Mouse (Mus musculus) regulatory T cell (primary cell): ENCODE data around the gene Tmem161a.

Experiments used
- in situ Hi-C: fragments of 300-600 bp; cut with MboI, MseI; formaldehyde crosslinking; loops from one replicate; pipeline ENCODE4 v1.15.1; 2025; ENCODE audit warnings: high pct_unique_total_duplicates

Gene Tmem161a

GRCm38 (mm10) chr8:70172043-70172681, at the start of gene Tmem161a:
TSS of gene Tmem161a (plus strand) at chr8:70172356.
- in situ Hi-C loops: no loop called here

DNA sequence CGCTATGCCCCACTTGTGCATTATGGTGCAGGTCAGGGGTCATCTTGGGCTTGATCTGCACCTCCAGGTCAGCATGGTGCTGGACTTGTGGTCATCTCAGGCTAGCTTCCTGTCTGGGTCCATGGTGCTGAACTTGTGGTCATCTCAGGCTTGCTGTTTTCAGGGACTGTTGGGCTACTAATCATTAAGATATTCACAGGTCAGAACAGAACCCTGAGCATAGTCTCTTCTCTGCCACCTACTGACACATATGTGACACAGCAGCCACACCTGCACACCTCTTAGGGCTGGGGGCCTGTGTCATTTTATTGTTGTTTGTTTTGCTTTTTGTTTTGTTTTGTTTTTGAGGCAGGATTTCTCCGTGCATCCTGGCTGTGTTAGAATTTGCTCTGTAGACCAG, 49.3 kb upstream of the Tmem161a start:
- in situ Hi-C loops: no loop called here

DNA sequence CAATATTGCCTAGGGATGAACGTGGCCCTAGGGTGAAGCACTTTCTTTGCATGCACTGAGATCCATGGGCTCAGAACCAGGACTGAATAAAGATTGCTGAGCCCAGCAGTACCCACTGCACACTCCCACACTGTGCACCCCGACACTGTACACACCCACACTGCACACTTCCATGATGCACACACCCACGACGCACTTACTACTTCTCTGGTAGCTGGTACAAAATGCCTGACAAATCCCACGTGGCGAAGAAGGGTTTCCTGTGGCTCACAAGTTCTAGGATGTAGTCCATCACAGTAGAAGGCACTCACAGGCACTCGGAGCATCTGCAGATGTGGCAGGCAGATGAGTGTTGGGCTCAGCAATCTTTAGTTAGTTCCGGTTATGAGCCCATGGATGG, 47.2 kb upstream of the Tmem161a start:
- in situ Hi-C loops: no loop called here

DNA sequence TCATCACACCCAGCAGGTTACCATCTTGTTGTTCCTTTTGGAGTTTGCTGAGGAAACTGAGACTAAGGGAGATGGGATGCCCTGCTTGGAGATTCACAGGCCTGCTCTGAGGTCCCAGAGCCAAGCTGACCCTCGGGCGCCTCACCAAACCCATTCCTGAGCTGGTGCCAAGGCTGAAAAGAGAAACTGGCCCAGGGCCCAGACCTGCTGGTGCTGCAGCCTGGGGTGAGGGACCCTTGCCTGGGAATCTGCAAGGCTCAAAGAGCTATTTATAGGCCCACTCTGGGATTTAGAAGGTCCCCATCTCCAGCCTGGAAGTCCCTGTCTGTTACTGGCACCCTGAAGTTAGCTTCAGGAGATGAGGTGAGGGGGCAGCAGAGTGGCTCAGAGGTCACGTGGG, 43.7 kb upstream of the Tmem161a start:
- in situ Hi-C loops: no loop called here

- in situ Hi-C loops: no loop called here
Measured at GRCm38 (mm10) chr8:70129309-70129952, 42.7 kb upstream of the Tmem161a start.

- in situ Hi-C loops: no loop called here
Measured at GRCm38 (mm10) chr8:70130066-70130465, 42.1 kb upstream of the Tmem161a start.

DNA sequence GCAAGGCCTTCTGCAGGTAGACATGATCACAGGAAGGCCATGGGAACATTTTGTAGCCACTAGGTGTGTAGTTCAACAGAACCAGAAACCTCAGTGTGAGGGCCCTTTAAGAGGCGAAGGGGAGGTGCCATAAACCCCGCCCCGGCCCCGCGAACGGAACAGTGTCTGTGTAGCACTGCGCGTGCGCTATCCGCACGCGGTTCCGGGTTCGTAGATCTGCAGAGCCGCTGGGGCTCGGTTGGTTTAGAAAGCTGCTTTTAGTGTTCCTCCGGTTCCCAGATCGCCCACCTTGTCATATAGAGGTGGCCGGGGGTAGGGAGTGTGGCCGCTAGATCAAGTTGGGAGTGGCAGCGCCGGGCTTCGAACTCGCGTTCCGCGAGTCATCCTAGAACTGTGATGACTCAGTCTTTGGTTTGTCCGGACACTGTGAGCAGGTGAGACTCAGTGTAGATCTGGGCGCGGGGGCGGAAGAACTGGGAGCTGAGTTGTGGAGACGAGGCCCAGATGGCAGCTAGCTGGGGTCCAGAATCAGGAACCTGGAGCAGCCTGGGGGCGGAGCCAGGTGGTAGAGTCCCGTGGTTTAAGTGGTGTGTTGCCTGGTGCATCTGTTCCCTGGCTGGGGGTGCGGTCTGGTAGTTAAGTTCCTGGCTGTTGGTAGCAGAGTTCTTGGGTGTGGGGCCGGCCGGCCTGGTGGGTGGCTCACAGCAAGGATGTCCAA, 40.8 kb upstream of the Tmem161a start, which contains the start of gene Nr2c2ap:
Gene Nr2c2ap, plus strand, starts transcription at position 168 of the 718 bp plus-strand sequence.
- in situ Hi-C loops: no loop called here

GRCm38 (mm10) chr8:70134086-70134485, 38.1 kb upstream of the Tmem161a start:
- in situ Hi-C loops: no loop called here

- in situ Hi-C loops: no loop called here
Measured at GRCm38 (mm10) chr8:70134931-70135330, 37.2 kb upstream of the Tmem161a start.

- in situ Hi-C loops: no loop called here
Measured at GRCm38 (mm10) chr8:70136591-70136990, 35.6 kb upstream of the Tmem161a start.

DNA sequence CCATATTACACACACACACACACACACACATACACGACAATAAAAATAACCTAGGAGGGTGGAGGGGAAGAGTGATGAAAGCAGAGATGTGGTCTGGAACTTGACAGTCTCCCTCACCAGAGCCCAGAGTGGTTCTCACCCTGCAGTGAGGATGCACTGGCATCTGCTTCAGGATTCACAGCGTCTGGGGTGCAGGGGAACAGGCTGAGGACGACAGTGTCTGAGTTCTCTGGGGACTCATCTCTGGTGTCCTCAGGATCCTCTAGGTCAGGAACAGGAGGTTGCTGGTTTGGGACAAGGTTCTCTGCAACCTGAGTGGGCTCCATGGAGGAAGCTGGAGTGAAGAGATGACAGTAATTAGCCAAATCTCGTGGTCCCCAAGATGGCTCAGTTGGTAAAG, 34.3 kb upstream of the Tmem161a start:
- in situ Hi-C loops: no loop called here

GRCm38 (mm10) chr8:70139026-70139857, 32.9 kb upstream of the Tmem161a start, which contains the start of the genes Rfxank, Borcs8 and Mef2b:
TSS of gene Rfxank (minus strand) at chr8:70139154.
TSS of gene Borcs8 (plus strand) at chr8:70139499.
TSS of gene Mef2b (plus strand) at chr8:70139711.
- in situ Hi-C loops: no loop called here

- in situ Hi-C loops: no loop called here
Measured at GRCm38 (mm10) chr8:70139981-70140380, 32.2 kb upstream of the Tmem161a start.

GRCm38 (mm10) chr8:70147678-70148607, 24.2 kb upstream of the Tmem161a start:
- in situ Hi-C loops: no loop called here

DNA sequence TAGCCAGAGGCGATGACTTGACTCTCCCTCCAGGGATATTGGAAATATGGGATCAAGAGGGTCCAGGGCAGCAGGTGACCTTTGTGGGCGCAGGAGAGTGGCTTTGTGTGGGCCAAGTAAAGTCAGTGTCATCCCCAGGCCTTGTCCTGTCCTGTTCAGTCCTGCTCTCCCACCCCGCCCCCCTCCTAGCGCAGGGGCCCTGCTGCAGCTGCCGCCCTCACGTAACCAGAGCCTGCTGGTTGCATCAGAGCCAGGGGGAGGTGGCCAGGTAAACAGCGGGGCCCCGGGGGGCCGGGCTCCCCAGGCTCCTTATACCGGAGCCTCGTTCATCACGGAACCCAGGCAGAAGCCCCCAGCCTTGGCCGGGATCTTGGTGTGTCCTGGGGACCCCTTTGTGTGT, 22.0 kb upstream of the Tmem161a start:
- in situ Hi-C loops: no loop called here

- in situ Hi-C loops: no loop called here
Measured at GRCm38 (mm10) chr8:70152537-70153257, 19.5 kb upstream of the Tmem161a start.

- in situ Hi-C loops: no loop called here
Measured at GRCm38 (mm10) chr8:70157240-70157800, 14.8 kb upstream of the Tmem161a start.

- in situ Hi-C loops: no loop called here
Measured at GRCm38 (mm10) chr8:70158069-70158853, 13.9 kb upstream of the Tmem161a start.

DNA sequence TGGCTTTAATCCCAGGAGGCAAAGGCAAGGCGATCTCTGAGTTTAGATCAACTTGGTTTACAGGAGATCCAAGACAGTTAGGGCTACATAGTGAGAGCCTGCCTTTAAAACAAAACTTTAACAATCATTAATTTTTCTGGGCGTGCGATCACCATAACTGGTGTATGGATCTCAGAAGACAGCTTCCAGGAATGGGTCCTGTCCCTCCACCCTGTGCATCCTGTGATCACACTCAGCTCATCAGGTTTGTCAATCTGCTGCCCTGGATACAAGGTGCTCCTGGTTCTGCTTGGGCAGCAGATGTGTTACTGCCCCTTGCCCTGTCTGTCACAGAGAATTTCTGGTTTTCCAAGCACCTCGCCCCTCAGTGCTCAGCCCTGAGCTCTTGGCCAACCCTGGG, 12.9 kb upstream of the Tmem161a start:
- in situ Hi-C loops: no loop called here
